Mouse (Mus musculus) myocyte (in vitro differentiated cells): ENCODE results near the gene Cpsf4l.

Experiments
- MAX ChIP-seq: IDR thresholded peaks from one replicate; pipeline ENCODE4 v1.6.1; 2011; ENCODE audit warnings: low read depth, mild to moderate bottlenecking, control low read depth
- MYOD1 ChIP-seq, 3 experiments: IDR thresholded peaks; one replicate each; pipeline ENCODE4 v1.6.1; 2011; ENCODE audit warnings: control low read depth in 2 of 3, low read depth in 2 of 3, mild to moderate bottlenecking in 2 of 3, moderate library complexity in 1 of 3; ENCODE audit not compliant: insufficient read length in 2 of 3, control insufficient read depth in 1 of 3
- MYOG ChIP-seq, 3 experiments: IDR thresholded peaks; one replicate each; pipeline ENCODE4 v1.6.1; 2011; ENCODE audit warnings: control low read depth in 2 of 3, low read depth in 2 of 3, mild to moderate bottlenecking in 2 of 3; ENCODE audit not compliant: insufficient read length in 2 of 3, control insufficient read depth in 1 of 3, insufficient read depth in 1 of 3
- POLR2A ChIP-seq: IDR thresholded peaks from one replicate; pipeline ENCODE4 v1.6.1; 2011; ENCODE audit warnings: low read depth, mild to moderate bottlenecking, control low read depth, moderate library complexity; ENCODE audit not compliant: insufficient read length
- POLR2AphosphoS2 ChIP-seq: IDR thresholded peaks from one replicate; pipeline ENCODE4 v1.6.1; 2011; ENCODE audit warnings: low read depth, control low read depth; ENCODE audit not compliant: insufficient read length
- USF1 ChIP-seq: IDR thresholded peaks from one replicate; pipeline ENCODE4 v1.6.1; 2011; ENCODE audit warnings: low read depth, mild to moderate bottlenecking, control low read depth, moderate library complexity

DNA sequence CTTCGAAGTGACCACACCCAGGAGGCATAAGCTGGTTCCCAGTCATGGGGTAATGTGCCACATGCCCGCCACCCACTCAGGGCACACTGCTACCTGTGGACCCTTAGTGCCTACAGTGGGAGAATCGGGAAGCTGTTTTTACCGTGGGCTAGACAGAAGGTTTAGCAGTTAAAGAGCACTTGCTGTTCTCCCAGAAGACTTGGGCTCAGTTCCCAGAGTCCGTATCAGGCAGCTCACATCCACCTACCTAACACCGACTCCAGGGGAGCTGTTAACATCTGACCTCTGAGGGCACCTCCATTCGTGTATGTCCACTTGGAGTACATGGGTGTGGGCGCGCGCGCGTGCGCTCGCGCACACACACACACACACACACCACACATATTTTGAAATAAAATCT, 55.7 kb downstream of the Cpsf4l start:
- no peak for TF ChIP-seq MYOG (IDR thresholded peaks at IDR 0.05; ENCODE audit: control insufficient read depth in 1 of 3, insufficient read depth in 1 of 3, insufficient read length in 2 of 3, low read depth in 2 of 3)
- TF ChIP-seq POLR2A, result no peak
- no peak for TF ChIP-seq POLR2AphosphoS2
- TF ChIP-seq USF1, result no peak
- no peak for TF ChIP-seq MYOD1 (IDR thresholded peaks at IDR 0.05; ENCODE audit: control insufficient read depth in 1 of 3, insufficient read length in 2 of 3, low read depth in 2 of 3)
- no peak for TF ChIP-seq MAX
